ENCODE assay signal across 8 mouse cellular contexts in the genomic region with DNA sequence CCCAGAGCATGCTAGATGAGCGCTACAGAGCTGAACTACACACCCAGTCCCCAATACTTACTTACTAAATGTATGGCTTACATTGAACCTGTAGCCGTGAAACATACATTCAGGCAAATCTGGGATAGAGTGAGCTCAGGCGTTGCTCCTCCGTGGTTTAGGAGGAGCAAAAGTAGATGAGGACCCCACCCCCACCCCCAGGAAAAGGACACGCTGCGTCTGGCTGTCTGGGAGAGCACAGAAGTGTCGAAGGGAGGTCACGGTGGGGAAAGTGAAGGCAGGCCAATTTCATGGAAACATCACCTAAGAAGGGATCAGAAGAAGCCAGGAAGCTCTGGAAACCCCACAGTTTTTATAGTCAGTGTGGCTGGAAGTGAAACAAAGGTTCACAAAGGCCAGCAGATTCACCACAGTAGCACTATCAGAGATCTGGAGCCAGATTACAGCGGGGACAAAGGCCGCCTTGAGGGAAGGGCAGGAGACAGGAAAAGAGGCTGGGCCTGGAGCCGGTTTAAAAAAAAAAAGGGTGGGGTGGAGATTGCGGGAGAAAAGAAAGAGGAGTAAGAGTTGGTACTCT. TPM values are rescaled to one million over a fixed set of nuclear protein-coding genes. Genes with fewer than 3 reads are reported as not detected.
A peak's percentile ranks its signal among the peaks of the same experiment; 100 is the strongest.
DNase-seq lines count a peak whose midpoint lies in the region; ATAC-seq and TF ChIP-seq lines count a peak whose summit lies in the region.

No protein-coding gene starts in this region.

- H3K36me3 ChIP-seq in kidney, postnatal 0 days (ENCODE audit: insufficient read depth, low read length), result no peaks in the 10 kb centered on the region
- no peaks in the 10 kb centered on the region for H3K36me3 ChIP-seq in hindbrain, postnatal 0 days (ENCODE audit: insufficient read depth, low read length)
- no peaks in the 10 kb centered on the region for H3K36me3 ChIP-seq in midbrain, embryonic 16.5 days (ENCODE audit: control insufficient read depth, insufficient read depth, low read length)

- H3K4me2 ChIP-seq in kidney, postnatal 0 days (ENCODE audit: low read length), result peak overlapping the region; percentile 52
- peak overlapping the region; percentile 70 for H3K4me2 ChIP-seq in hindbrain, postnatal 0 days (ENCODE audit: low read depth, low read length)
- peak overlapping the region; percentile 77 for H3K4me2 ChIP-seq in midbrain, embryonic 16.5 days (ENCODE audit: low read length)

- H3K9ac ChIP-seq in kidney, postnatal 0 days (ENCODE audit: low read depth, low read length), result peak overlapping the region; percentile 45
- peak overlapping the region; percentile 66 for H3K9ac ChIP-seq in hindbrain, postnatal 0 days (replicated peaks; ENCODE audit: low read length)
- peak overlapping the region; percentile 68 for H3K9ac ChIP-seq in midbrain, embryonic 16.5 days (ENCODE audit: low read depth, low read length)

- peak overlapping the region; percentile 90 for H3K27ac ChIP-seq in kidney, postnatal 0 days
- H3K27ac ChIP-seq in brown adipose tissue, adult 24 weeks (replicated peaks; ENCODE audit: low read depth, low read length), result peak overlapping the region; percentile 88
- peak overlapping the region; percentile 95 for H3K27ac ChIP-seq in hindbrain, postnatal 0 days
- peak overlapping the region; percentile 88 for H3K27ac ChIP-seq in midbrain, embryonic 16.5 days (ENCODE audit: low read length)

- 4% methylated on average over 12 of the region's 12 CpGs for WGBS in kidney, postnatal 0 days
- WGBS in hindbrain, postnatal 0 days, result 3% methylated on average over 12 of the region's 12 CpGs
- WGBS in midbrain, embryonic 16.5 days, result 2% methylated on average over 12 of the region's 12 CpGs

- peak overlapping the region; percentile 25 for H3K4me3 ChIP-seq in kidney, postnatal 0 days (replicated peaks; ENCODE audit: low read depth, low read length)
- H3K4me3 ChIP-seq in brown adipose tissue, adult 24 weeks (ENCODE audit: insufficient read depth, low read depth, low read length), result peak overlapping the region; percentile 69
- H3K4me3 ChIP-seq in hindbrain, postnatal 0 days (ENCODE audit: low read length), result peak overlapping the region; percentile 39
- H3K4me3 ChIP-seq in midbrain, embryonic 16.5 days (ENCODE audit: low read depth, low read length), result peak overlapping the region; percentile 42

- H3K4me1 ChIP-seq in kidney, postnatal 0 days (replicated peaks; ENCODE audit: insufficient read depth, low read length), result peaks cover 7% of the 10 kb centered on the region; the same call in 1 of the 2 replicates
- peaks cover 4% of the 10 kb centered on the region; the same call in 1 of the 2 replicates for H3K4me1 ChIP-seq in brown adipose tissue, adult 24 weeks (ENCODE audit: control insufficient read depth, insufficient read depth, insufficient read length, low read length)
- peaks cover 12% of the 10 kb centered on the region for H3K4me1 ChIP-seq in hindbrain, postnatal 0 days (ENCODE audit: insufficient read depth, low read length)
- peaks cover 14% of the 10 kb centered on the region for H3K4me1 ChIP-seq in midbrain, embryonic 16.5 days (ENCODE audit: control insufficient read depth, insufficient read depth, low read length)

- no peaks in the 10 kb centered on the region for H3K27me3 ChIP-seq in kidney, postnatal 0 days (ENCODE audit: insufficient read depth, low read length)
- H3K27me3 ChIP-seq in hindbrain, postnatal 0 days (ENCODE audit: insufficient read depth, low read length), result no peaks in the 10 kb centered on the region
- H3K27me3 ChIP-seq in midbrain, embryonic 16.5 days (ENCODE audit: control insufficient read depth, insufficient read depth, low read depth, low read length), result no peaks in the 10 kb centered on the region

- DNase-seq in kidney, postnatal 0 days (ENCODE audit: low spot score), result no peak
- no peak for DNase-seq in kidney, postnatal 4 days
- peak; percentile 18 for DNase-seq in hindbrain, postnatal 0 days (ENCODE audit: low spot score)
- DNase-seq in adrenal gland, postnatal 10 days, result no peak
- no peak for DNase-seq in cerebellum, adult 9-11 months
- no peak for DNase-seq in kidney, adult 18-20 months

- ATAC-seq in kidney, postnatal 0 days (replicated peaks; ENCODE audit: low FRiP score, low read depth), result peak; percentile 4; the same call in 1 of the 2 replicates
- ATAC-seq in hindbrain, postnatal 0 days, result 0 out of 2 replicates have a peak, but pooled peaks have one; percentile 2
- ATAC-seq in midbrain, embryonic 16.5 days, result peak; percentile 43

- no peak for TF ChIP-seq CTCF in kidney, postnatal 0 days (IDR thresholded peaks at IDR 0.05; ENCODE audit: low read depth)
- TF ChIP-seq CTCF in hindbrain, postnatal 0 days (IDR thresholded peaks at IDR 0.05; ENCODE audit: low read depth), result no peak

- no peaks in the 10 kb centered on the region for H3K9me3 ChIP-seq in kidney, postnatal 0 days (replicated peaks; ENCODE audit: low read length)
- H3K9me3 ChIP-seq in hindbrain, postnatal 0 days (ENCODE audit: low read length), result no peaks in the 10 kb centered on the region
- H3K9me3 ChIP-seq in midbrain, embryonic 16.5 days (replicated peaks; ENCODE audit: control insufficient read depth, low read length, poor library complexity, severe bottlenecking), result no peaks in the 10 kb centered on the region

RNA-seq across cellular contexts. Expression of gene Nsd1, which starts 20.0 kb away (rescaled TPM):
- 51.7 and 52.5 TPM in 2 replicates for polyA plus RNA-seq in kidney, postnatal 0 days (2015; fragmentation: Nextera tagmentation; extraction: Ambion mirVana)
- polyA plus RNA-seq in brown adipose tissue, adult 24 weeks (2012; ENCODE audit: insufficient read depth, insufficient read length, missing spikeins), result 24.0 and 34.1 TPM in 2 replicates
- 59.3 and 78.2 TPM in 2 replicates for total RNA-seq in hindbrain, postnatal 0 days (2014; rRNA removed)
- 64.0 and 67.7 TPM in 2 replicates for polyA plus RNA-seq in hindbrain, postnatal 0 days (2015; fragmentation: Nextera tagmentation; extraction: Ambion mirVana)
- polyA plus RNA-seq in midbrain, embryonic 16.5 days (2015; fragmentation: Nextera tagmentation; extraction: Ambion mirVana), result 45.2 and 54.8 TPM in 2 replicates
- 100 to 1,000 TPM in 1 of 2 experiments, 10 to 100 TPM in 1; 99.2 to 130 TPM for total RNA-seq in adrenal gland, postnatal 10 days (2021)

RNA-seq across cellular contexts. Expression of gene Fgfr4, which starts 37.2 kb away (rescaled TPM):
- 14.6 and 15.8 TPM in 2 replicates for polyA plus RNA-seq in kidney, postnatal 0 days (2015; fragmentation: Nextera tagmentation; extraction: Ambion mirVana)
- polyA plus RNA-seq in brown adipose tissue, adult 24 weeks (2012; ENCODE audit: insufficient read depth, insufficient read length, missing spikeins), result not detected in 2 replicates
- total RNA-seq in hindbrain, postnatal 0 days (2014; rRNA removed), result 0.84 and 2.5 TPM in 2 replicates
- 1.0 and 1.5 TPM in 2 replicates for polyA plus RNA-seq in hindbrain, postnatal 0 days (2015; fragmentation: Nextera tagmentation; extraction: Ambion mirVana)
- 0.60 and 0.82 TPM in 2 replicates for polyA plus RNA-seq in midbrain, embryonic 16.5 days (2015; fragmentation: Nextera tagmentation; extraction: Ambion mirVana)
- 10 to 100 TPM; 22.3 to 28.2 TPM for total RNA-seq in adrenal gland, postnatal 10 days (2021)

RNA-seq across cellular contexts. Expression of gene Gm17617, which starts 56.3 kb away (rescaled TPM):
- polyA plus RNA-seq in kidney, postnatal 0 days (2015; fragmentation: Nextera tagmentation; extraction: Ambion mirVana), result not detected in 2 replicates
- polyA plus RNA-seq in brown adipose tissue, adult 24 weeks (2012; ENCODE audit: insufficient read depth, insufficient read length, missing spikeins), result not detected in 2 replicates
- not detected in 2 replicates for total RNA-seq in hindbrain, postnatal 0 days (2014; rRNA removed)
- polyA plus RNA-seq in hindbrain, postnatal 0 days (2015; fragmentation: Nextera tagmentation; extraction: Ambion mirVana), result not detected in 2 replicates
- polyA plus RNA-seq in midbrain, embryonic 16.5 days (2015; fragmentation: Nextera tagmentation; extraction: Ambion mirVana), result not detected in 2 replicates
- not detected for total RNA-seq in adrenal gland, postnatal 10 days (2021)
